Mouse (Mus musculus): ENCODE results near the gene Gm5105. TPM values are rescaled to one million over a fixed set of nuclear protein-coding genes. Genes with fewer than 3 reads are reported as not detected.

The Gm5105 gene
- polyA plus RNA-seq, 1 experiment from 2014 or later = not detected

GRCm38 (mm10) chr3:138066348-138066856 is 786 bp downstream of the Gm5105 start:
- H3K4me3 ChIP-seq (replicated peaks) = no peak overlapping the region

GRCm38 (mm10) chr3:138065930-138066329 is 1.3 kb downstream of the Gm5105 start:
- ATAC-seq = peak; percentile 16; the same call in 1 of the 2 replicates
- Histone ChIP-seq H3K9ac (replicated peaks) (no peak overlapping the region; the same call in 1 of the 2 replicates), H3K4me1 (replicated peaks) (peaks cover 22% of the 10 kb centered on the region), H3K27me3 (0 out of 2 replicates have a peak, but pooled peaks cover 3% of the 10 kb centered on the region), H3K4me2 (replicated peaks) (peak overlapping the region; percentile 12; the same call in 1 of the 2 replicates), H3K27ac (no peak overlapping the region), H3K9me3 (no peaks in the 10 kb centered on the region), H3K36me3 (no peaks in the 10 kb centered on the region), H3K4me3 (replicated peaks) (no peak overlapping the region)
- WGBS = 81% methylated on average over 16 of the region's 16 CpGs

More at GRCm38 (mm10) chr3:138066348-138066856, 786 bp downstream of the Gm5105 start:
- Histone ChIP-seq H3K9me3 (no peaks in the 10 kb centered on the region), H3K4me1 (replicated peaks) (peaks cover 22% of the 10 kb centered on the region), H3K27me3 (0 out of 2 replicates have a peak, but pooled peaks cover 3% of the 10 kb centered on the region), H3K4me2 (replicated peaks) (peak overlapping the region; percentile 12; the same call in 1 of the 2 replicates), H3K36me3 (no peaks in the 10 kb centered on the region), H3K9ac (replicated peaks) (no peak overlapping the region; the same call in 1 of the 2 replicates), H3K27ac (no peak overlapping the region; the same call in 1 of the 2 replicates)
- peak; percentile 32; the same call in 1 of the 2 replicates for ATAC-seq
- WGBS = 66% methylated on average over 20 of the region's 20 CpGs

- Histone ChIP-seq H3K4me3 (replicated peaks) (no peak within 1 kb of the TSS), H3K9ac (replicated peaks) (no peak within 1 kb of the TSS), H3K4me1 (replicated peaks) (peaks cover 15% of the 10 kb centered on the region), H3K4me2 (replicated peaks) (no peak within 1 kb of the TSS), H3K36me3 (no peaks in the 10 kb centered on the region), H3K9me3 (no peaks in the 10 kb centered on the region), H3K27me3 (0 out of 2 replicates have a peak, but pooled peaks cover 3% of the 10 kb centered on the region), H3K27ac (no peak within 1 kb of the TSS)
- ATAC-seq = peak; percentile 51
- 73% methylated on average over 33 of the region's 33 CpGs for WGBS
Measured at GRCm38 (mm10) chr3:138064732-138065645, 2.2 kb downstream of the Gm5105 start, which contains the start of gene 1110002E22Rik. TSS of gene 1110002E22Rik (plus strand) at chr3:138065052.

- Histone ChIP-seq H3K4me1 (replicated peaks) (peaks cover 14% of the 10 kb centered on the region), H3K36me3 (no peaks in the 10 kb centered on the region), H3K9me3 (no peaks in the 10 kb centered on the region), H3K27ac (no peak overlapping the region), H3K9ac (replicated peaks) (no peak overlapping the region), H3K27me3 (0 out of 2 replicates have a peak, but pooled peaks cover 3% of the 10 kb centered on the region), H3K4me3 (replicated peaks) (no peak overlapping the region), H3K4me2 (replicated peaks) (no peak overlapping the region)
- ATAC-seq = no peak
- 78% methylated on average over 14 of the region's 14 CpGs for WGBS
Measured at GRCm38 (mm10) chr3:138063731-138064329, 3.4 kb downstream of the Gm5105 start.

GRCm38 (mm10) chr3:138062673-138063072 is 4.5 kb downstream of the Gm5105 start:
- Histone ChIP-seq H3K27ac (no peak overlapping the region), H3K4me1 (replicated peaks) (peaks cover 14% of the 10 kb centered on the region), H3K27me3 (0 out of 2 replicates have a peak, but pooled peaks cover 3% of the 10 kb centered on the region), H3K4me2 (replicated peaks) (no peak overlapping the region), H3K36me3 (no peaks in the 10 kb centered on the region), H3K4me3 (replicated peaks) (no peak overlapping the region), H3K9ac (replicated peaks) (no peak overlapping the region), H3K9me3 (no peaks in the 10 kb centered on the region)
- WGBS = 92% methylated on average over 4 of the region's 4 CpGs
- no peak for ATAC-seq

- WGBS = 93% methylated on average over 9 of the region's 9 CpGs
- Histone ChIP-seq H3K4me2 (replicated peaks) (no peak overlapping the region), H3K9ac (replicated peaks) (no peak overlapping the region), H3K27ac (no peak overlapping the region), H3K27me3 (0 out of 2 replicates have a peak, but pooled peaks cover 2% of the 10 kb centered on the region), H3K36me3 (no peaks in the 10 kb centered on the region), H3K4me3 (replicated peaks) (no peak overlapping the region), H3K4me1 (replicated peaks) (peaks cover 12% of the 10 kb centered on the region), H3K9me3 (no peaks in the 10 kb centered on the region)
- ATAC-seq = no peak
Measured at GRCm38 (mm10) chr3:138061205-138061911, 5.8 kb downstream of the Gm5105 start.

- Histone ChIP-seq H3K4me3 (replicated peaks) (no peak overlapping the region), H3K4me1 (replicated peaks) (peaks cover 9% of the 10 kb centered on the region; the same call in 1 of the 2 replicates), H3K9me3 (no peaks in the 10 kb centered on the region), H3K4me2 (replicated peaks) (no peak overlapping the region), H3K27me3 (no peaks in the 10 kb centered on the region), H3K27ac (no peak overlapping the region), H3K36me3 (no peaks in the 10 kb centered on the region), H3K9ac (replicated peaks) (no peak overlapping the region)
- 90% methylated on average over 7 of the region's 7 CpGs for WGBS
- ATAC-seq = no peak
Measured at GRCm38 (mm10) chr3:138060429-138060828, 6.8 kb downstream of the Gm5105 start.

GRCm38 (mm10) chr3:138058226-138058625 is 9.0 kb downstream of the Gm5105 start:
- H3K36me3 ChIP-seq = no peaks in the 10 kb centered on the region
- no peak overlapping the region for H3K4me2 ChIP-seq (replicated peaks)
- no peak overlapping the region for H3K27ac ChIP-seq
- H3K4me3 ChIP-seq (replicated peaks) = no peak overlapping the region
- 49% methylated on average over 4 of the region's 4 CpGs for WGBS
- H3K27me3 ChIP-seq = no peaks in the 10 kb centered on the region
- no peaks in the 10 kb centered on the region for H3K9me3 ChIP-seq
- no peak overlapping the region for H3K9ac ChIP-seq (replicated peaks)
- 0 out of 2 replicates have a peak, but pooled peaks cover 3% of the 10 kb centered on the region for H3K4me1 ChIP-seq (replicated peaks)
- no peak for ATAC-seq

- Histone ChIP-seq H3K27me3 (no peaks in the 10 kb centered on the region), H3K27ac (no peak overlapping the region), H3K4me2 (replicated peaks) (no peak overlapping the region), H3K4me1 (replicated peaks) (0 out of 2 replicates have a peak, but pooled peaks cover 3% of the 10 kb centered on the region), H3K9ac (replicated peaks) (no peak overlapping the region), H3K9me3 (no peaks in the 10 kb centered on the region), H3K36me3 (no peaks in the 10 kb centered on the region), H3K4me3 (replicated peaks) (no peak overlapping the region)
- ATAC-seq = no peak
- WGBS = 63% methylated on average over 7 of the region's 7 CpGs
Measured at GRCm38 (mm10) chr3:138056976-138057375, 10.2 kb downstream of the Gm5105 start.

GRCm38 (mm10) chr3:138053969-138054368 is 13.2 kb downstream of the Gm5105 start:
- Histone ChIP-seq H3K27ac (no peak overlapping the region), H3K4me1 (replicated peaks) (0 out of 2 replicates have a peak, but pooled peaks cover 3% of the 10 kb centered on the region), H3K27me3 (no peaks in the 10 kb centered on the region), H3K9me3 (no peaks in the 10 kb centered on the region), H3K36me3 (no peaks in the 10 kb centered on the region), H3K4me2 (replicated peaks) (no peak overlapping the region), H3K4me3 (replicated peaks) (no peak overlapping the region), H3K9ac (replicated peaks) (no peak overlapping the region)
- 62% methylated on average over 4 of the region's 4 CpGs for WGBS
- ATAC-seq = no peak

GRCm38 (mm10) chr3:138051431-138051830 is 15.8 kb downstream of the Gm5105 start:
- WGBS = 73% methylated on average over 3 of the region's 3 CpGs
- no peak for ATAC-seq
- no peaks in the 10 kb centered on the region for H3K4me1 ChIP-seq (replicated peaks)

More at GRCm38 (mm10) chr3:138051431-138051830, 15.8 kb downstream of the Gm5105 start:
- Histone ChIP-seq H3K36me3 (no peaks in the 10 kb centered on the region), H3K27me3 (no peaks in the 10 kb centered on the region), H3K9ac (replicated peaks) (no peak overlapping the region), H3K9me3 (no peaks in the 10 kb centered on the region), H3K4me2 (replicated peaks) (no peak overlapping the region), H3K4me3 (replicated peaks) (no peak overlapping the region), H3K27ac (no peak overlapping the region)
